ENCODE assay signal across 16 mouse cellular contexts in the genomic region with DNA sequence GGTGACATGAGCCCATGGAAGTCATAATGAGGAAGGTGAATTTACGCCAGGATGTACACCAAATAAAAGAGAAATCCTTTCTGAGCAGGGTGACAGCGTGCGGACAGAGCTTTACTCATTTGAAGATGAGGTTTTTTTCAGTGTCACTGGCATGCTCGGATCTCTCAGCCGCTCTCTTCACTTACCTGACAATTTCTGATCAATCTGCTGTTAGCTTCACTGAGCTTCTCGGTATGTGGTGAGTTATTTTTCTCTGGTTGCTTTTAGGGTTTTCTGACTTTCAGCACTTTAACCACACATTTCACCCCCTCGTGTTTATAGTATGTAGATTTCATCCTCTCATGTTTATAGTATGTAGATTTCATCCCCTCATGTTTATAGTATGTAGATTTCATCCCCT.
"Had no signal": no experiment of that assay in that cellular context is flagged by ENCODE, and none has a peak within 500 bp of the region (broad histone marks: within the 10 kb centered on the region; RNA-seq: fewer than 3 reads in every experiment).

No protein-coding gene starts in this region.

- H3K4me2 ChIP-seq: limb, embryonic 13.5 days; liver, embryonic 15.5 days; lung, embryonic 14.5 days; neural tube, embryonic 12.5 days had no signal

- H3K36me3 ChIP-seq: limb, embryonic 13.5 days; midbrain, embryonic 10.5 days; neural tube, embryonic 12.5 days had no signal

- H3K27ac ChIP-seq: kidney, postnatal 0 days; limb, embryonic 13.5 days; liver, embryonic 15.5 days; midbrain, embryonic 10.5 days; stomach, postnatal 0 days had no signal

- H3K27me3 ChIP-seq: limb, embryonic 13.5 days; liver, embryonic 15.5 days; neural tube, embryonic 12.5 days had no signal

- DNase-seq: kidney, adult 9 months; kidney, postnatal 4 days; left cerebral cortex, postnatal 4 days; lung, embryonic 14.5 days; lung, postnatal 10 days; lung, postnatal 4 days; midbrain, embryonic 14.5 days; right cerebral cortex, postnatal 14 days; thymus, postnatal 4 days had no signal

- H3K9me3 ChIP-seq: limb, embryonic 13.5 days; liver, embryonic 15.5 days; midbrain, embryonic 10.5 days; neural tube, embryonic 12.5 days had no signal

- H3K9ac ChIP-seq: limb, embryonic 13.5 days; liver, embryonic 15.5 days; lung, embryonic 14.5 days; neural tube, embryonic 12.5 days had no signal

- H3K4me3 ChIP-seq: limb, embryonic 13.5 days; liver, embryonic 15.5 days; midbrain, embryonic 10.5 days; myocyte; neural tube, embryonic 12.5 days had no signal

- H3K4me1 ChIP-seq: midbrain, embryonic 10.5 days had no signal
